In the genomic region with DNA sequence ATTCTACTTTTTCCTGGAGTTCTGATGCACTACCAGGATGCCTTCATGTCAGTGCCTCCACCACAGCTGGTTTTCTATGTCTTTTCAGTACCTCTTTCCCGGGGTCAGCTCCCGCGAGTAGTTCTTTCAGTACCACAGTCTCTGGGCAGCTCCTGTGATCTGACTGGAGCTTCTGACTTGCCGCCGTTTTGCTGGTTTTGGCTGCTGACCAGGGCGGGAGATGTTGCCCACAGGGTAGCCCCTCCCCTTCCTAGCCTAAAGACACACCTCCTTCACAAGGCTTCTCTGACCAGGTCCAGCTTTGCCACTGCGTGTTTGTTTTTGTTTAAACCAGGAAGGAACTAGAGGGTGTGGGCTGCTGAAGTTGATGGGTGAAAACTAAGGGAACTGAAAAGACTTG, we compare ENCODE assay signal across 9 mouse cellular contexts. TPM values are rescaled to one million over a fixed set of nuclear protein-coding genes. Genes with fewer than 3 reads are reported as not detected.
DNase-seq lines count a peak whose midpoint lies in the region; ATAC-seq lines count a peak whose summit lies in the region.
"Had no signal": no experiment of that assay in that cellular context is flagged by ENCODE, and none has a peak within 500 bp of the region (broad histone marks: within the 10 kb centered on the region; RNA-seq: fewer than 3 reads in every experiment).

Neurod4 (minus strand) TSS at position 175 of the 400 bp plus-strand sequence.

- H3K27me3 ChIP-seq in forebrain, embryonic 13.5 days = no peaks in the 10 kb centered on the region

- no peaks in the 10 kb centered on the region for H3K9me3 ChIP-seq in forebrain, embryonic 13.5 days (replicated peaks)

- DNase-seq in cerebellum, postnatal 14 days = peak; percentile 54 to 69
- DNase-seq in cerebellum, adult 9-11 months = no peak
- DNase-seq in NIH3T3 (ENCODE audit: low read depth) = peak; percentile 49
- peak; percentile 3 to 47 for DNase-seq in kidney, postnatal 25 days
- DNase-seq in layer of hippocampus, adult 8-10 months (ENCODE audit: low spot score in 2 of 2) = no peak

- peak within 1 kb of the TSS; percentile 42 for H3K4me2 ChIP-seq in forebrain, embryonic 13.5 days

- ATAC-seq in forebrain, embryonic 13.5 days = peak; percentile 51; the same call in 1 of the 2 replicates
- ATAC-seq in monocyte, adult 5-6 weeks (replicated peaks; ENCODE audit: insufficient number of reproducible peaks, low FRiP score, low TSS enrichment, poor library complexity, severe bottlenecking) = peak; percentile 47
- no peak for ATAC-seq in erythroblast, adult 5-6 weeks (replicated peaks; ENCODE audit: low FRiP score, poor library complexity, severe bottlenecking)

- no peak within 1 kb of the TSS; the same call in 1 of the 2 replicates for H3K9ac ChIP-seq in forebrain, embryonic 13.5 days

- 2% methylated on average over 7 of the region's 7 CpGs for WGBS in forebrain, embryonic 13.5 days

- H3K4me1 ChIP-seq in forebrain, embryonic 13.5 days = peaks cover 10% of the 10 kb centered on the region; the same call in 1 of the 2 replicates

- no peaks in the 10 kb centered on the region for H3K36me3 ChIP-seq in forebrain, embryonic 13.5 days (ENCODE audit: poor library complexity, severe bottlenecking)

- H3K27ac ChIP-seq in forebrain, embryonic 13.5 days = no peak within 1 kb of the TSS

- no peak within 1 kb of the TSS; the same call in 1 of the 2 replicates for H3K4me3 ChIP-seq in forebrain, embryonic 13.5 days

RNA-seq across cellular contexts. Expression of gene Neurod4, which starts in this region (rescaled TPM):
- 4.4 and 4.7 TPM in 2 replicates for polyA plus RNA-seq in forebrain, embryonic 13.5 days (2015; fragmentation: Nextera tagmentation; extraction: Ambion mirVana)
- total RNA-seq in monocyte, adult 5-6 weeks (2017) = 0.68 TPM in 1 of 3 replicates, not detected in the others
- not detected in 2 replicates for total RNA-seq in erythroblast, adult 5-6 weeks (2015; ENCODE audit: low replicate concordance)
- total RNA-seq in erythroblast, adult 5-6 weeks (2017; ENCODE audit: low replicate concordance) = not detected in 2 replicates
- under 1 TPM in 2 of 4 experiments, not detected in 2; 0.22 to 0.32 TPM for total RNA-seq in layer of hippocampus, adult 8-10 months (2022)
- total RNA-seq: heart, postnatal 14 days had no signal

Comparison
In these comparisons a context has a peak if more than half of its experiments do, and no peak if none do; other contexts are left out.
1. DNase-seq: peak in cerebellum, postnatal 14 days (2 of 2), NIH3T3 (single experiment) and kidney, postnatal 25 days (2 of 2); none in cerebellum, adult 9-11 months (single experiment) and layer of hippocampus, adult 8-10 months (0 of 2).
2. Peak in ATAC-seq in monocyte, adult 5-6 weeks; RNA of the gene not detected or under 1 TPM.